Mouse (Mus musculus) intestine, embryonic 14.5 days (tissue): ENCODE data around the gene Ddx49. TPM values are rescaled to one million over a fixed set of nuclear protein-coding genes. Genes with fewer than 3 reads are reported as not detected.

Experiments
- ATAC-seq: fragments of 200-750 bp; cut with Nextera tagmentation; replicated peaks from 2 replicates; pipeline ENCODE4 v1.8.0; 2017; ENCODE audit warnings: low read depth, moderate number of reproducible peaks, moderate TSS enrichment, moderate library complexity; ENCODE audit not compliant: low FRiP score, low TSS enrichment
- DNase-seq: peaks from one replicate; pipeline ENCODE4 v3.0.0-alpha.2; 2018; ENCODE audit warnings: low spot score
- H3K27ac ChIP-seq: fragments of 300-500 bp; sonication (generic); 2 replicates; pipeline ENCODE4 v1.5.1; 2014; ENCODE audit warnings: low read depth, mild to moderate bottlenecking, control low read depth
- H3K27me3 ChIP-seq: fragments of 300-500 bp; sonication (generic); replicated peaks from 2 replicates; pipeline ENCODE4 v1.6.1; 2014; ENCODE audit warnings: low read length, control low read depth; ENCODE audit not compliant: control insufficient read depth, insufficient read depth
- H3K36me3 ChIP-seq: fragments of 300-500 bp; sonication (generic); 2 replicates; pipeline ENCODE4 v1.6.1; 2014; ENCODE audit warnings: low read length, control low read depth; ENCODE audit not compliant: control insufficient read depth, insufficient read depth
- H3K4me1 ChIP-seq: fragments of 300-500 bp; sonication (generic); replicated peaks from 2 replicates; pipeline ENCODE4 v1.6.1; 2014; ENCODE audit warnings: low read length, control low read depth, mixed read lengths; ENCODE audit not compliant: control insufficient read depth, insufficient read depth
- H3K4me2 ChIP-seq: fragments of 300-500 bp; sonication (generic); 2 replicates; pipeline ENCODE4 v1.6.1; 2014; ENCODE audit warnings: low read length
- H3K4me3 ChIP-seq: fragments of 300-500 bp; sonication (generic); 2 replicates; pipeline ENCODE4 v1.5.1; 2014; ENCODE audit warnings: low read depth, low read length, control low read depth, mixed read lengths
- H3K9ac ChIP-seq: fragments of 300-500 bp; sonication (generic); 2 replicates; pipeline ENCODE4 v1.6.1; 2014; ENCODE audit warnings: mild to moderate bottlenecking, low read length
- H3K9me3 ChIP-seq: fragments of 300-500 bp; sonication (generic); 2 replicates; pipeline ENCODE4 v1.6.1; 2016; ENCODE audit warnings: low read length, control low read depth; ENCODE audit not compliant: control insufficient read depth
- WGBS: fragments of 180-500 bp; shearing (Covaris S2); extraction: QIAGEN DNeasy Blood & Tissue Kit; methylation state at CpG from one replicate; pipeline ENCODE4 v1.1.7; 2014; 5-methylcytosine and 5-hydroxymethylcytosine counted together
- polyA plus RNA-seq: library from polyadenylated mRNA; unstranded; fragments of >200 nt; fragmentation: Nextera tagmentation; extraction: Ambion mirVana; gene quantifications from 2 replicates; pipeline ENCODE4 v1.2.1, GENCODE M21; 2014

Gene Ddx49
- polyA plus RNA-seq, 1 experiment from 2014 or later, result 47.5 TPM

GRCm38 (mm10) chr8:70282603-70283135 lies 19.6 kb downstream of the Ddx49 start, which contains the start of gene Homer3:
Gene Homer3, plus strand, starts transcription at chr8:70282827.
- Histone ChIP-seq H3K4me2 (peak within 1 kb of the TSS; percentile 90), H3K4me3 (peak within 1 kb of the TSS; percentile 59), H3K4me1 (peaks cover 12% of the 10 kb centered on the region), H3K9me3 (0 out of 2 replicates have a peak, but pooled peaks cover 4% of the 10 kb centered on the region), H3K27ac (peak within 1 kb of the TSS; percentile 77; the same call in 1 of the 2 replicates), H3K36me3 (peaks cover 30% of the 10 kb centered on the region), H3K27me3 (no peaks in the 10 kb centered on the region), H3K9ac (peak within 1 kb of the TSS; percentile 84)
- DNase-seq (peak; percentile 93), ATAC-seq (peak; percentile 88)
- 2% methylated on average over 34 of the region's 36 CpGs for WGBS

DNA sequence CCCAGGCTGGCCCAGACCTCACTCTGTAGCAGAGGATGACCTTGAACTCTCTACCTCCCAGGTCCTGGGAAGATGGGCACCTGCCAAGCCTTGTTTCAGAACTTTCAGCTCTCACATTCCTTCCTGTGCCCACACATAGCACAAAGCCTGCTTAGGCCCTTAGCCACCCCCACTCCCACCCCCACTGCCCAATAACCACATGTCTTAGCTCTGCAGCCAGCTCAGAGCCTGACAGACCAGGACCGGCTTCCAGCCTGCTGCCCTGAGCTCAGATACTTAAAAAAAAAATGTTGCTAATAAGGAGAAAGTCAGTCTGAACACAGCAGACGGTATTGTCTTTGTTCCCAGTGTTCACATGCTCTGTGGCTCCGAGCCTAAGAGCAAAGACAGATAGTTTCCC lies 21.3 kb downstream of the Ddx49 start:
- Histone ChIP-seq H3K27ac (no peak overlapping the region), H3K9ac (no peak overlapping the region), H3K9me3 (no peaks in the 10 kb centered on the region), H3K27me3 (no peaks in the 10 kb centered on the region), H3K36me3 (peaks cover 13% of the 10 kb centered on the region), H3K4me2 (no peak overlapping the region), H3K4me3 (no peak overlapping the region), H3K4me1 (peaks cover 12% of the 10 kb centered on the region)
- no peak for DNase-seq
- WGBS, result 30% methylated on average over 3 of the region's 3 CpGs
- no peak for ATAC-seq

DNA sequence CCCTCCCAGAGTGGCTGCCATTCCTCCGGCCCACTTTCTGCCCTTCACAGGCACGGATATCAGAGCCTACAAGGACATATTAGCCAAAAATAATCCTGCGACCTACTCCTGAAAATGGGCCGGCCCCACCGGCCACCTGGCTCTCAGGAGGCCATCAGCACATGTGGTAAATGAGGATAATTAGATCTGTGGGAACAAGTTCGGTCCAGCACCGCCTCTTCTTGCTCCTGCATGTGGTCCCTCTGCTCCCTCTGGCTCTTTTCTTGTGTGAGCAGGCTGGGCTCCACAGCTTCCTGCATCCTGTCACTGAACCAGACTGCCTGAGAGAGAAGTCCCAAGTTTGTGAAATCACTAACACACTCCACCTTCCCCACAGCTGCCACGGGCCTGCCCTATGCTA lies 23.0 kb downstream of the Ddx49 start:
- no peak overlapping the region for H3K4me2 ChIP-seq
- no peak overlapping the region for H3K4me3 ChIP-seq
- H3K4me1 ChIP-seq, result peaks cover 9% of the 10 kb centered on the region
- no peak overlapping the region for H3K9ac ChIP-seq
- WGBS, result 65% methylated on average over 8 of the region's 8 CpGs
- no peaks in the 10 kb centered on the region for H3K36me3 ChIP-seq
- no peak overlapping the region for H3K27ac ChIP-seq
- no peaks in the 10 kb centered on the region for H3K27me3 ChIP-seq
- ATAC-seq (no peak), DNase-seq (no peak)
- H3K9me3 ChIP-seq, result no peaks in the 10 kb centered on the region

DNA sequence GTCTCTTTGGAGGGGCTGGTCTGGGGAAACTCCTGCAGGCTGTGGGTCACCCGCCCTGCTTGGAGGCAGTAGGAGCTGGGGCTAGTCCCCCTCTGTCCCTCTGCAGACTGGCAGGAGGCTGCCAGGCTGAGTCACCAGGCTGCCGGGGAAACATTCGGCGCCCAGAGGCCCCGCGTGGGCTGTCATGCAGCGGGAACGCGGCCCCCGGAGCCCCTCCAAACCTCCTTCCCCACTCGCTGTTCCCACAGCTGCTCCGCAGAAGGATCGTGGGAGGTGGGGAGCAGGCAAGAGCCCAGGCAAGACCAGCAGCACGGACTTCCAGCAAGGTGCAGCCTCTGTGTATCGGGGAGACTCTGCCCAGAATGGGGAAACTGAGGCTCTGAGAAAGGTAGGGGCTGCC lies 24.1 kb downstream of the Ddx49 start:
- no peak for ATAC-seq
- H3K9ac ChIP-seq, result no peak overlapping the region
- no peak overlapping the region for H3K27ac ChIP-seq
- no peak for DNase-seq
- 65% methylated on average over 15 of the region's 15 CpGs for WGBS
- H3K4me1 ChIP-seq, result peaks cover 5% of the 10 kb centered on the region
- no peaks in the 10 kb centered on the region for H3K9me3 ChIP-seq
- H3K4me3 ChIP-seq, result no peak overlapping the region
- H3K27me3 ChIP-seq, result no peaks in the 10 kb centered on the region
- no peaks in the 10 kb centered on the region for H3K36me3 ChIP-seq
- H3K4me2 ChIP-seq, result no peak overlapping the region

- 81% methylated on average over 3 of the region's 3 CpGs for WGBS
- no peak overlapping the region for H3K4me3 ChIP-seq
- H3K9ac ChIP-seq, result no peak overlapping the region
- H3K4me2 ChIP-seq, result no peak overlapping the region
- no peak for ATAC-seq
- DNase-seq, result no peak
- no peaks in the 10 kb centered on the region for H3K4me1 ChIP-seq
- H3K9me3 ChIP-seq, result no peaks in the 10 kb centered on the region
- no peaks in the 10 kb centered on the region for H3K36me3 ChIP-seq
- H3K27ac ChIP-seq, result no peak overlapping the region
- H3K27me3 ChIP-seq, result no peaks in the 10 kb centered on the region
These were observed 25.8 kb downstream of the Ddx49 start for GRCm38 (mm10) chr8:70276476-70276875.

GRCm38 (mm10) chr8:70274350-70274749 lies 27.9 kb downstream of the Ddx49 start:
- Histone ChIP-seq H3K4me2 (no peak overlapping the region), H3K9ac (no peak overlapping the region), H3K4me3 (no peak overlapping the region), H3K9me3 (no peaks in the 10 kb centered on the region), H3K27ac (no peak overlapping the region), H3K27me3 (no peaks in the 10 kb centered on the region), H3K36me3 (no peaks in the 10 kb centered on the region), H3K4me1 (no peaks in the 10 kb centered on the region)
- DNase-seq (no peak), ATAC-seq (no peak)

DNA sequence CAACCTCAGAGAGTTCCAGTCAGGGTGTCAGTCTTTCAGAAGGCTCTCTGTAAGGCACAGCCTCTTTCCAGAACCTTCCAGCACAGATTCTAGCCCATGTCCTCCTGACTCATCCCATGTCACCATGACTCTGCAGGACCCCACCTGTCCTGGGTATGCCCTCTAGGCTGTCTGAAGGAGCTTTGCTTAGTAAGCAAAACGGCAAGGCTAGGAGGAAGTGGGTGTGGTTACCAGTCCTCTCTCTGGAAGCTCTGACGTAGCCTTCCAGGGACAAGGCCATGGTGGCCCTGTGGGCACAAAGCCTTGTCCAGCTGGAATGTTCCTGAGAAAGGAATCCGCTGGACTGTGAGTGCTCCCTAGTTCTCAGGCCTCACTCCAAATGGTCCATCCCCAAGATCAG lies 29.3 kb downstream of the Ddx49 start:
- Histone ChIP-seq H3K36me3 (no peaks in the 10 kb centered on the region), H3K9me3 (no peaks in the 10 kb centered on the region), H3K9ac (no peak overlapping the region), H3K4me3 (no peak overlapping the region), H3K27me3 (no peaks in the 10 kb centered on the region), H3K4me2 (no peak overlapping the region), H3K27ac (no peak overlapping the region), H3K4me1 (no peaks in the 10 kb centered on the region)
- ATAC-seq (no peak), DNase-seq (no peak)
- WGBS, result 47% methylated on average over 3 of the region's 3 CpGs

GRCm38 (mm10) chr8:70268799-70269565 lies 33.3 kb downstream of the Ddx49 start:
- Histone ChIP-seq H3K27ac (no peak overlapping the region), H3K27me3 (no peaks in the 10 kb centered on the region), H3K4me3 (no peak overlapping the region), H3K4me2 (no peak overlapping the region), H3K9ac (no peak overlapping the region), H3K9me3 (no peaks in the 10 kb centered on the region), H3K4me1 (no peaks in the 10 kb centered on the region), H3K36me3 (peaks cover 12% of the 10 kb centered on the region)
- WGBS, result 54% methylated on average over 11 of the region's 11 CpGs
- ATAC-seq (no peak), DNase-seq (no peak)

DNA sequence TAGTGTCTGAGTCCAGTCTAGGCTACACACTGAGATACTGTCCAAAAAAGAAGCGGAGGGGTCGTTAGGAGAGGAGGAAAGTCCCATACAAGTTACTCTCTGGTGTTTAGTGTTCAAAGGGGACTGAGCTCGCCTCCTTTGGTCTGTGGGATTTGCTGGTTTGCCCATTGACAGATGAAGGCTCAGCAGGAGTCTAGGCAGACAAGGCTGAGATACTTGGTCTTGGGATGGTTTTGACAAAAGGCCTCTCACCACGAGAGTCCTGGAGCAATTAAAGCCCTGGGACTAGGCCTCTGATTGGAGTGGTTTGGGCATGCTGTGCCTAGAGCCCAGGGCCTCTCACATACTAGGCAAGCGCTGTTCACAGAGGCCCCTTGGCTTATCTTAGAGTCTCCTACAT lies 34.0 kb downstream of the Ddx49 start:
- Histone ChIP-seq H3K4me2 (no peak overlapping the region), H3K4me1 (no peaks in the 10 kb centered on the region), H3K27ac (no peak overlapping the region), H3K9ac (no peak overlapping the region), H3K9me3 (no peaks in the 10 kb centered on the region), H3K36me3 (peaks cover 19% of the 10 kb centered on the region), H3K4me3 (no peak overlapping the region), H3K27me3 (no peaks in the 10 kb centered on the region)
- WGBS, result 63% methylated on average over 5 of the region's 5 CpGs
- ATAC-seq (no peak), DNase-seq (no peak)
